Mouse (Mus musculus) forebrain, embryonic 13.5 days (tissue): ENCODE results near the gene Qrich2. TPM values are rescaled to one million over a fixed set of nuclear protein-coding genes. Genes with fewer than 3 reads are reported as not detected.
A peak's percentile ranks its signal among the peaks of the same experiment; 100 is the strongest.
"Not testable (repeated sequence)": the region's sequence is repeated elsewhere in the genome, so short reads cannot be mapped to it uniquely, and the experiment has no call there.

Experiments
- ATAC-seq: fragments of 200-750 bp; cut with Nextera tagmentation; 2 replicates; pipeline ENCODE4 v1.8.0; 2017
- H3K27ac ChIP-seq: fragments of 300-500 bp; sonication (generic); 2 replicates; pipeline ENCODE4 v1.5.1; 2015; ENCODE audit warnings: inconsistent platforms, mild to moderate bottlenecking, moderate library complexity
- H3K27me3 ChIP-seq: fragments of 300-500 bp; sonication (generic); 2 replicates; pipeline ENCODE4 v1.6.1; 2015; ENCODE audit warnings: mild to moderate bottlenecking, inconsistent platforms
- H3K36me3 ChIP-seq: fragments of 300-500 bp; sonication (generic); 2 replicates; pipeline ENCODE4 v1.6.1; 2015; ENCODE audit warnings: mild to moderate bottlenecking, inconsistent platforms; ENCODE audit not compliant: poor library complexity, severe bottlenecking
- H3K4me1 ChIP-seq: fragments of 300-500 bp; sonication (generic); 2 replicates; pipeline ENCODE4 v1.6.1; 2015; ENCODE audit warnings: inconsistent platforms
- H3K4me2 ChIP-seq: fragments of 300-500 bp; sonication (generic); 2 replicates; pipeline ENCODE4 v1.6.1; 2015; ENCODE audit warnings: inconsistent platforms, mild to moderate bottlenecking, moderate library complexity
- H3K4me3 ChIP-seq: fragments of 300-500 bp; sonication (generic); 2 replicates; pipeline ENCODE4 v1.5.1; 2015; ENCODE audit warnings: mild to moderate bottlenecking, inconsistent platforms
- H3K9ac ChIP-seq: fragments of 300-500 bp; sonication (generic); 2 replicates; pipeline ENCODE4 v1.6.1; 2015; ENCODE audit warnings: mild to moderate bottlenecking, inconsistent platforms
- H3K9me3 ChIP-seq: fragments of 300-500 bp; sonication (generic); replicated peaks from 2 replicates; pipeline ENCODE4 v1.6.1; 2016; ENCODE audit warnings: inconsistent platforms
- WGBS: fragments of 180-500 bp; shearing (Covaris S2); methylation state at CpG from one replicate; pipeline ENCODE4 v1.1.7; 2015; 5-methylcytosine and 5-hydroxymethylcytosine counted together
- polyA plus RNA-seq: library from polyadenylated mRNA; unstranded; fragments of >200 nt; fragmentation: Nextera tagmentation; extraction: Ambion mirVana; gene quantifications from 2 replicates; pipeline ENCODE4 v1.2.1, GENCODE M21; 2015

Qrich2 gene
- polyA plus RNA-seq, 1 experiment from 2014 or later, result not detected

DNA sequence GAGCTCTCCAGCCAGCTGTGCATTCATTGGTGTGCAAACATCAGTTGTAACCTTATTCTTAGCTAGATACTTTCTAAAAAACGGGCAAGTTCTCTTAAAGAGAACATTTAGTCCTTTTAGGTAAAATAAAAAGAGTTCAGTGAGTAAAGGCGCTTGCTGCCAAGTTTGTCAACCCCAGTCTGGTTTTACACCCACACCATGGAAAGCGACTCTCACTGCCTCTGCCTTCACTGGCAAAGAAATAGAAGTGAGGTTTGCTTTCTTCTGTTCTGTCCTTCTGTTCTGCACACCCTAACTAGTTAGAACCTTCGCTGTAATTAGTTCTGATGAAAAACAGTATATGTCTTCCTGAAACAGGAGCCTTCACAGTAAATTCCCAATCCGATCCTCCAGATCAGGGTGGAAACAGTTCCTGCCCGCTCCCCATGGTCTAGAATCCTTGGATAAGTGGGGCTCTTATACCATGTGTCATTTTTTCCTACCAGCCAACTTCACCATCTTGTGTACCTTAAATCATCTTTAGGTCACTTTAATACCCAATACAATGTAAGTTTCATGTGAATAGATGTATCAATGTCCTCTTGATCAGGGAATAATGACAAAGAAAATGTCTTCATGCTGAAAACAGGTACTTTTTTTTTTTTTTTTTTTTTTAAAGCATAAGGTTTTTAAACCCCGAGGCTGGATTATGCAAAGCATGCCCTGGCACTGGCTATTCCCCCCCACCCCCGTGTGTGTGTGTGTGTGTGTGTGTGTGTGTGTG lies 33.3 kb downstream of the Qrich2 start:
- no peak for ATAC-seq
- Histone ChIP-seq H3K4me3 (no peak overlapping the region), H3K9me3 (no peaks in the 10 kb centered on the region), H3K27me3 (peaks cover 9% of the 10 kb centered on the region; the same call in 1 of the 2 replicates), H3K36me3 (peaks cover 21% of the 10 kb centered on the region), H3K4me2 (peak overlapping the region; percentile 18), H3K4me1 (peaks cover 38% of the 10 kb centered on the region), H3K27ac (no peak overlapping the region), H3K9ac (no peak overlapping the region)
- 61% methylated on average over 8 of the region's 8 CpGs for WGBS

GRCm38 (mm10) chr11:116432127-116432526 lies 33.9 kb downstream of the Qrich2 start:
- peaks cover 9% of the 10 kb centered on the region; the same call in 1 of the 2 replicates for H3K27me3 ChIP-seq
- 49% methylated on average over 6 of the region's 6 CpGs for WGBS

DNA sequence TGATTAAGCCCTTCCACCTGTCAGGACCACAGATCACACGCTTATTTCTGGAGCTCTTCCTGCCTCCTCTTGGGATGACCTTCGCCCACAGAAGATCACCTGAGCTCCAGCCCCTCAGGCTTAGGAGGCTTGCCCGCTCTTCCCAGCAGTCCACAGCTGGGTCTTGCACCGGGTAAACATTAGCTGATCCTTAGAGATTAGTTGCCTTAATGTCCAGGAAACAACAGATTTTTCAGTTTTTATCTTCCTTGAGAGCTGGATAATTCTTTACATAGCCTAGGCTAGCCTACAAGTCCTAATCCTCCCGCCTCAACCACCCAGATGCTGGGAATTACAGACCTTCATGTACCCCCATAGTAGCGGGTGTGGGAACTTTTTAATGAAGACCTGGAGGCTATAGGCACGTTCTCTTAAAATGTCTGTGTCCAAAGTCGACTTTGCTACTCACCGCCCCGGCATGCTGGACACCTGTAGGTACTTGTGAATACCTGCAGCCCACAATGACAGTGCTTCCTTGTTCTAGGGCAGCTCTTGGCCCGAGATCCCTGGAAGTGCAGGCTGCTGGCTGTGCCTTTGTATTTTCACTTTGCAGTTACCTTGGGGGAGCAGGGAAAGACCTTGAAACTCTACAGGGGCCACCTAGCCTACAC lies 34.5 kb downstream of the Qrich2 start:
- no peak overlapping the region for H3K4me3 ChIP-seq
- whole genome bisulfite sequencing, result 45% methylated on average over 11 of the region's 11 CpGs
- peak overlapping the region; percentile 25; the same call in 1 of the 2 replicates for H3K4me2 ChIP-seq

More at GRCm38 (mm10) chr11:116432127-116432526, 33.9 kb downstream of the Qrich2 start:
- Histone ChIP-seq H3K9me3 (no peaks in the 10 kb centered on the region), H3K27ac (no peak overlapping the region), H3K4me2 (no peak overlapping the region), H3K4me1 (peaks cover 31% of the 10 kb centered on the region), H3K4me3 (no peak overlapping the region), H3K36me3 (peaks cover 15% of the 10 kb centered on the region), H3K9ac (no peak overlapping the region)
- no peak for ATAC-seq

DNA sequence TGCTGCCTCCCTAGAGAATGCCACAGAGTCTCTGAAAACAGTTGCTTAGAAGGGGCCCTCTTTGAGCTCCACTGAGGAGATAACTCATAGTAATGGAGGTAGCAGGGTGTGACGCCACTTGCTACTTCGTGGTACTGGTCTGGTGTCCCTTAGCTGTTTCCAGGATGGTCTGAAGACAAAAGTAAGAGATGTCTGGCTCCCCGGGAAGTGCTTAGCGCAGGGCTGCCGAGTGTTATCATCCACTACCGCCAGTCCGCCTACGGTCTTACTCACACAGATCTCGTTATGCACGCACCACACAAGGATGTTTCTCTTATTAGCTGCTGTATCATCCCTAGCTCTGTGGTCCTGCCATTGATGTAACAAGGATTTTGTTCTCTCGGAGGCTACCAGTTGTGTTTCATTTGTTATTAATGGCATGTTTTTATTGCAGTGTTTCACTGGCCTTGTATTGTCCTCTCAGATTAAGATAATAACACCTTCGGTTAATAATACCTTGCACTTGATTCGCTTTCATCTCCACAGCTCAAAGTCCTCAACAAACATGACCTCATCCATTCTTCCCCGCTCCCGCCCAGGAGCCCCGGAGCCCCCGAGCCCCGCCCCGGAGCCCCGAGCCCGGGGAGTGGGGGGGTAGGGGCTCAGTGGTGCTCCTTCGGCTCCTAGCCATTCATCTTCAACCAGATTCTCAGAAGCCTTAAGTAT lies 35.2 kb downstream of the Qrich2 start:
- peaks cover 9% of the 10 kb centered on the region; the same call in 1 of the 2 replicates for H3K27me3 ChIP-seq
- peaks cover 19% of the 10 kb centered on the region for H3K4me1 ChIP-seq
- H3K4me3 ChIP-seq, result no peak overlapping the region
- H3K9me3 ChIP-seq, result no peaks in the 10 kb centered on the region
- no peak overlapping the region; the same call in 1 of the 2 replicates for H3K9ac ChIP-seq
- 22% methylated on average over 22 of the region's 22 CpGs for WGBS
- H3K36me3 ChIP-seq, result peaks cover 2% of the 10 kb centered on the region
- H3K27ac ChIP-seq, result no peak overlapping the region
- ATAC-seq, result no peak
- H3K4me2 ChIP-seq, result peak overlapping the region; percentile 25; the same call in 1 of the 2 replicates

More for the DNA sequence above, 34.5 kb downstream of the Qrich2 start:
- peaks cover 9% of the 10 kb centered on the region for H3K36me3 ChIP-seq
- no peak overlapping the region for H3K27ac ChIP-seq
- peaks cover 9% of the 10 kb centered on the region; the same call in 1 of the 2 replicates for H3K27me3 ChIP-seq
- no peaks in the 10 kb centered on the region for H3K9me3 ChIP-seq
- peaks cover 26% of the 10 kb centered on the region for H3K4me1 ChIP-seq
- H3K9ac ChIP-seq, result no peak overlapping the region; the same call in 1 of the 2 replicates
- no peak for ATAC-seq

DNA sequence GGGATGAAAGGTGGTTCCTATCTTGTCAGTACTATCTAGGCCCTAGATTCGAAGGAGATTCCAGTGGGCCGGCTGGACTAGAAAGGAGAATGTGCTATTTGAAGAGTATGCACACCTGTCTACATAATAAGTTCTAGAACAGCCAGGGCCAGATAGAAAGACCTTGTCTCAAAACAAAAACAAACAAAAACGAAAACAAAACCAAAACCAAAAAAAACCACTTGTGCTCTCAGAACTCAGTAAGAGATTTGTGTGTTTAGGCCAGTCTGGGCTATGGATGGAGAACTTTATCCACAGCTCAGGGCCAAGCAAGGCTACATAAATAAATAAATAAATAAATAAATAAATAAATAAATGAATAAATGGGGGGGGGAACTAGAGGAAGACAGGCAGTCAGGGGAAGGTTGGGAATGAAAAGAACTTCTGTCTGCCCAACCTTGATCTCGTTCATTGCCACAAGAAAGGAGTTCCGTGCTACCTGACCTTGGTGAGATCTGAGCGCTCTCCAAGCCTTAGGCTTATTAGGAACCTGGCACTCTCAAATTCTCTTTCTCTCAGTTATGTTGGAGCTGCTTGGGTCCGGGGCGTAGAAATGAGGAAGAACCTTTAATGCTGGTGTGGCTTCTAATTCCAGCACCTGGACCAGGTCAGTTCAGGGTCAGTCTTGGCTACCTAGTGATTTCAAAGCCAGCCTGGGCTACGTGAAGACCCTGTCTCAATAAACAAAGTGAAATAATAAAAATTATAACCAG lies 36.0 kb downstream of the Qrich2 start:
- H3K4me2 ChIP-seq, result no peak overlapping the region
- no peaks in the 10 kb centered on the region for H3K9me3 ChIP-seq
- no peak overlapping the region for H3K27ac ChIP-seq
- no peaks in the 10 kb centered on the region for H3K36me3 ChIP-seq
- no peak for ATAC-seq
- no peak overlapping the region for H3K4me3 ChIP-seq
- 85% methylated on average over 9 of the region's 9 CpGs for WGBS
- no peak overlapping the region for H3K9ac ChIP-seq
- H3K4me1 ChIP-seq, result peaks cover 11% of the 10 kb centered on the region
- H3K27me3 ChIP-seq, result peaks cover 9% of the 10 kb centered on the region; the same call in 1 of the 2 replicates

- 60% methylated on average over 13 of the region's 13 CpGs for WGBS
- H3K9me3 ChIP-seq, result no peaks in the 10 kb centered on the region
Measured at GRCm38 (mm10) chr11:116428872-116429859, 36.9 kb downstream of the Qrich2 start.

GRCm38 (mm10) chr11:116426852-116427575 lies 39.0 kb downstream of the Qrich2 start:
- Histone ChIP-seq H3K4me3 (no peak overlapping the region), H3K4me1 (peaks cover 10% of the 10 kb centered on the region), H3K27me3 (peaks cover 9% of the 10 kb centered on the region; the same call in 1 of the 2 replicates), H3K36me3 (no peaks in the 10 kb centered on the region), H3K9me3 (no peaks in the 10 kb centered on the region), H3K4me2 (no peak overlapping the region), H3K9ac (no peak overlapping the region), H3K27ac (no peak overlapping the region)
- no peak for ATAC-seq
- WGBS, result 80% methylated on average over 6 of the region's 6 CpGs

More at GRCm38 (mm10) chr11:116428872-116429859, 36.9 kb downstream of the Qrich2 start:
- Histone ChIP-seq H3K9ac (no peak overlapping the region), H3K4me3 (no peak overlapping the region), H3K36me3 (no peaks in the 10 kb centered on the region), H3K27ac (no peak overlapping the region), H3K4me1 (peaks cover 10% of the 10 kb centered on the region), H3K4me2 (no peak overlapping the region), H3K27me3 (peaks cover 9% of the 10 kb centered on the region; the same call in 1 of the 2 replicates)
- no peak for ATAC-seq

GRCm38 (mm10) chr11:116426328-116426727 lies 39.7 kb downstream of the Qrich2 start:
- not testable (repeated sequence) for H3K27ac ChIP-seq, H3K4me1 ChIP-seq, H3K9ac ChIP-seq, H3K9me3 ChIP-seq, H3K27me3 ChIP-seq, H3K36me3 ChIP-seq, ATAC-seq, H3K4me3 ChIP-seq, H3K4me2 ChIP-seq
- WGBS, result 88% methylated on average over 11 of the region's 11 CpGs

- ATAC-seq, result no peak
- WGBS, result 57% methylated on average over 8 of the region's 8 CpGs
Measured at GRCm38 (mm10) chr11:116424621-116425407, 41.2 kb downstream of the Qrich2 start.

More at GRCm38 (mm10) chr11:116424621-116425407, 41.2 kb downstream of the Qrich2 start:
- H3K4me1 ChIP-seq, result no peaks in the 10 kb centered on the region
- H3K4me2 ChIP-seq, result no peak overlapping the region
- 0 out of 2 replicates have a peak, but pooled peaks cover 2% of the 10 kb centered on the region for H3K27me3 ChIP-seq
- H3K4me3 ChIP-seq, result no peak overlapping the region
- no peak overlapping the region for H3K9ac ChIP-seq
- H3K36me3 ChIP-seq, result no peaks in the 10 kb centered on the region
- no peak overlapping the region for H3K27ac ChIP-seq
- H3K9me3 ChIP-seq, result no peaks in the 10 kb centered on the region
